Mouse (Mus musculus) brain, adult 2 months (tissue): ENCODE measurements at regions not wholly inside any gene's neighbourhood (a gene's known extent, or its start where the extent isn't known, plus 50 kb on each side); places are given as distances from the start of the nearest gene placed in this dataset.

ENCODE experiments used
- DNase-seq: peaks from one replicate; pipeline ENCODE4 v3.0.0; 2011; ENCODE audit warnings: low read depth, low spot score

DNA sequence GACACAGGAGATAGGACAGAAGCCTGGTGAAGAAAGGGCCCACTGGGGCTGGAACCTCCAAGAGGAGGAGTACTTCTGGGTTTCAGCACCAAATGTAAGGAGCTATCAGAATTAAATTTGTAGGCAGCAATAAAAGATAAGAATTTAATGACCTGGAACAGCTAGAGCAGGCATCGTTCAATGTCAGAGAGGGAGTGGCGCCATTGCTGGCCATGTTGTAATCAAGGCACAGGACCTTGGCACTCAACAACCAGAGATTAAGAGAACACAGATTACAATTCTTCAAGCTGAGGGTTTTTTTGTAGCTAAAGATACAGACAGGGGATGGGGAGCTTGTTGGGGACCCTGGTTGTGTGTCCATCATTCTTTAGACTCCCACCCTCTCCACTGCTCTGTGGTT lies 101.0 kb upstream of the Dio3 start:
- DNase-seq: no peak

GRCm38 (mm10) chr12:110183473-110183872 lies 95.4 kb upstream of the Dio3 start:
- no peak for DNase-seq

GRCm38 (mm10) chr12:110185399-110185798 lies 93.5 kb upstream of the Dio3 start:
- no peak for DNase-seq

DNA sequence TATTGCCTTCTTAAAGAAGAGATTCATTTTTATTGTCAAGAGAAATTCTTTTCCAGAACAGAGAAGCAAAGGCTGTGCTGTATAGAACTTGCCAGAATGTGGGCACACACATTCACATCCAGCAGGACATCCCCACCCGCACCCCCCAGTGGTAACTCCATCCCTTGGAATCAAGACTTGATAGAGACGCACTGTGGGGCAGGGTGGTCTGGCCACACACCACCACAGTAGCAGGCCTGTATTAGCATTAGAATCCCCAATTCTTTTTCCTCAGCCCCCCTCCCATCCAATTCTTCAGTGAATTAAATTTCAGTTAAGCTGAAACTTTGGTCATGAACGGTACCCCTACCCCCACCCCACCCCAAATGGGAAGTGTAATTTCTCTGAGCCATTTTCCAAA lies 92.5 kb upstream of the Dio3 start:
- no peak for DNase-seq

- DNase-seq: no peak
Observed at GRCm38 (mm10) chr12:110186911-110187245, 92.0 kb upstream of the Dio3 start.

- no peak for DNase-seq
Observed at GRCm38 (mm10) chr12:110187246-110188135, 91.4 kb upstream of the Dio3 start.

DNA sequence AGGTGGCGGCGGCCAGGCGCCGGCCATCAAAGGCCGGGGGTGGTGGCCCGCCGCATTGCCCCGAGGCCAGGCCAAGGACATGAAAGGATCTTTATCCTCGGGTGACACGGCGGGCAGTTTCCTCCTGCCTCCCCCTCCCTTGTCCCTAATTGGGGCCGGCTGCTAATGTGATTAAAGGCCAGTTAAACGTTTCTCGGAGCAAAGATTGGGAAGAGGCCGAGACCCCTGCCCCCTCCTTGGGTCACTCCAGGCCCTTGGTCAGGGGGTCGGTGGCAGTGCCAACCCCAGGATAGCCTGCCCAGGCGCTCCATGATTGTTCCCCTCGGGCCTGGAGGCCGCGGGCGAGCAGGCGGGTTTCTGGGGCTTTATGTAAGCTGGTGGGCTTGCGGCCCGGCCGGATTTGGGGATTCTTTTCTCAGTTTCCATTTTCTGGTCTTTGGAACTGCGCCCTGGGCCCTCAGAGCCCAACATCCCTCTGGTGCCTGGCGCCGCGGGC lies 90.7 kb upstream of the Dio3 start:
- DNase-seq: no peak

DNA sequence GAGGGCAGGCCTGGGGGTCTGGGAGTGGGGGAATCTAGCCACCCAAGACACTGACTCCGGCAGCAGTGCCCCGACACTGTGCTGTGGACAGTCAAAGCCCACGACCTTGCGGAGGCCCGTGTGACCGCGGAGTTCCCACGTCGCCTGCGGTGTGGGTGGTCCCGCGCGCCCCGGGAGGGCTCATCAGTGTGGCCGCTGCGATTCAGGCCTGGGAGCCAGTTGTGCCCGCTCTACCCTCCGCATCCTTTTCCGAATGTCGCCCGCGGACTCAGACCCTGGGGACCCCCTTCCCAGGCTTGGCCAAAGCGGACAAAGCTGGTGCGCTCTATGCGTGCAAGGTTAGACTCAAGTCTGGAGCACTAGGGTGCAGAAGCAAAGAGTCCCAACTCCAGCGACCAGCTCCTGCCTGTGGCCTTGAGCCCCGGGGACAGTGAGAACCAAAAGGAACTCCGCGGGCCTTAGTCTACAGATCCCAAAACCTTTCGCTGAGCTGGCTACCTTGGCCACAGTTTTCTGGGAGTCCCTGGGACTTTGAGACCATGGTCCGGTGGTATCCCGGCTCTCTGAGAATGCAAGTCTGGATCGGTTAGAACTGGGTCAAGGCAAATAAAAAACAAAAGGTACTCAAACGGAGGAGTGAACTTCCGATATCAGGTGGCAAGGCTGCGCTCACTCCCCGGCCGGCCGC lies 90.1 kb upstream of the Dio3 start:
- DNase-seq: no peak

GRCm38 (mm10) chr12:110189329-110189642 lies 89.6 kb upstream of the Dio3 start:
- DNase-seq: no peak

- no peak for DNase-seq
Observed at GRCm38 (mm10) chr12:110192186-110192585, 86.7 kb upstream of the Dio3 start.

DNA sequence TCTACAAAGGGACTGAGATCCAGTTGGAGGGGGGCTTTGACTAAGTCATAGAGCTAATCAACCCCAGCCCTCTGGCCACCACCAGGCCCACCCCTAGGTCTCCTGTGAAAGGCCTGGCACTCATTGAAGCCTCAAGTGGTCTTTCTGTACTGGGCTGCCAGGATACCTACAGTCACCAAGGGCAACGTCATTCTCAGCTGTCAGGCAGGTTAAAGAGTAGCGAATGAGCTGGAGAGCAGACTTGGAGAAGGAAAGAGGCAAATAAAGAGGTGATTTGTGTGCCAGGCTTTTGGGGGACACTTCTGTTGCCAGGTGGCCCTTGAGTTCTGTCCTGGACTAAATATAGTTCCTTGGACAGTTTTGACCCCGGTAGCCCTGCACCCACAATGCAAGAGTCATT lies 81.5 kb upstream of the Dio3 start:
- no peak for DNase-seq

- DNase-seq: no peak
Observed at GRCm38 (mm10) chr12:110200471-110200870, 78.4 kb upstream of the Dio3 start.

DNA sequence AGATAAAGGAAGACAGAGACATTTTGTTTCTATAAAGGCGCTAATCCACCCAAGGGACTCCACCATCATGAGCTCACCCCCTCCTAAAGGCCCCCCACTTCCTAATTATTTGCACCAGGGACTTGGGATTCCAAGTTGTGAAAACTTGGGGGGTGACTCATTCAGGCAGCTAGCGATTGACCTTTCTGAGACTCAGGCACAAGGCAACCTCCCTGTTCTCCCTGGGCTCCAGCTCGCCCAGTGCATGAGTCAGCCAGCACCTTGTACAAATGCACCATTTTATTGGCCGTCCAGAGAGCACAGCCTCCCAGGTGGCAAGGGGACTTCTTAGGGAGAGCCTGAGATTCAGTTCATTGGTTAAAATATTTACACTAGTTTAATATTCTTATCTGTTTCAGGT lies 78.0 kb upstream of the Dio3 start:
- no peak for DNase-seq

DNA sequence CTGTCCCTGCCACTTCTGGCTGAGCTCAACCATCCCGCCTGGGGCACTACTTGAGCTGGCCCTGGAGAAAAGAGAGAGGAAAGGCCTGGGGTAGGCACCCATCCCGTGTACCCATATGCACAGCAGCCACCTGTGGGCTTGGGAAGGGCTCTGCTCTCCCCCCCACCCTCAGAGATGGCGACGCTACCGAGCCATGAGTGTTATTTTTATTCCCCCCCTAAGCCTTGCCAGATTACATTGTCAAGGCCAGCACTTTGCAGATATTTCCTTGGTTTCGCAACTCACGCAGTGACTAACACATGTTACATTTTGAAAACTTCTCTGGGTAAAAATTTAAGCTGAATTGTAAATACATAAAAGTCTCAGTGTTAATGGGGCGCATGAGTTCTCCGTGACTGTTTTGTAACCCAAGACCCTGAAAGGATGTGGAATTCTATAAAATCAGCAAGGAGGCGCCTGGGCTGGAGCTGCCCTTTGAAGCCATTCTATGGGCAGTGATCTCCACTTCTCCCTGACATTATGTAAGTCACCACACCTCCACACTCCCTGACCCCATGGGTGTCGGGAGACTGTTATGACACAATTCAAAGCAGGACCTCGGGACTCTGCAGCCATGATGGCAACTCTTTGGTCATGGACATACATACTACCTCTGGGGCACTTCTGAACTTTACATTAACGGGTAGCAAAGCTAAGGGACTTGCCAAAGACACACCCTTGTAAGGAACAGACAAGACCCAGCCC lies 75.4 kb upstream of the Dio3 start:
- DNase-seq: peak; percentile 40

DNA sequence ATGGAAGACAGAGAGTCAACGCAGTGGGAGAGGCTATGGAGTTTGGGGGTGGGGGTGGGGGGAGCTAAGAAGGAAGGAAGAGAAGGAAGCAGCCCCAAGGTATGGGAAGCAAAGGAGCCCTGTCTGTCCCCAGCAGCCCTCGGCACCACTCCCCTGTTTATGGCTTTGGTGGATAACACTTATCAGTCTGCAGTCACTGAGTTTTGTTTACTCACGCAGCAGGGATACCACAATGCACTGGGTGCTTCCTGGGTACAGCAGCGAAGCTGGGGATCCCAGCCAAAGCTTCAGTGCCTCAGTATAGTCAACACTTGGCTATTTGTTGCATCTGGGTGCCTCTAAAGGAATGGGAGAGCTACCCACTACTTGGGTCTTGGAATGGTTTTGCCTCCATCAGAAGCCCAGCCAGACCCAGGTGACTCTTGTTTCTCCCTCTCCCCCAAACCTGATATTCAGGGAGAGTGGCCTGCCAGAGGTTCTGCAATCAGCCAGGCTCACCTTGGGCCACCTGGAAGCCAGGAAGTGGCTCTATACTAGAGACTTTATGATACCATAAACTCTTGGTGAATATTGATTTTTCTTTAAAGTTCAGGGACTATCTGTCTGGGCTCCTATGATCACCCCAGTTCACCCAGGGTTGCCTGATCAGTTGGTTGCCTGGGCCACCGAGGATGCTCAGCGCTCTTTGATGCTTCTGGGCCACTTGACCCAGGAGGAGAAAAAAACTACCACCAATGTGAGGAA lies 74.5 kb upstream of the Dio3 start:
- DNase-seq: no peak

DNA sequence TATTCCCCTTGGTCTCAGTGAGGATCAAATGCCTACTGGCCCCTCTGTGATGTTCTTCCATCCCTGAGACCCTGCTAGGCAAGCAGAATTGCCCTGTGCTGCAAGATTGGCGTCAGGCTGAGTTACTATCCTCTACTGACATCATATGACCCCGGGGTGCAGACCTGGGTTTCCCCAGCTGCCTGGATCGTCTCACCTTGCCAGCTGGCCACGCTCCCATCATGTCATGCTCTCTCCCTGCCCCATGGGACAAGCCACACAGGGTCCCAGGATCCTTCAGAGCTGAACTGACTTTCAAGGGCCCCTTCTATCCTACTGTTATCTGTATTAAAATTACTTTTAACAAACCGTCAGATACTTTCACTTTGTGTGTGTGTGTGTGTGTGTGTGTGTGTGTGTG lies 72.6 kb upstream of the Dio3 start:
- DNase-seq: no peak

GRCm38 (mm10) chr12:110206812-110207211 lies 72.1 kb upstream of the Dio3 start:
- DNase-seq: no peak

GRCm38 (mm10) chr12:110207246-110207852 lies 71.5 kb upstream of the Dio3 start:
- DNase-seq: no peak

GRCm38 (mm10) chr12:110212716-110213115 lies 66.2 kb upstream of the Dio3 start:
- no peak for DNase-seq

DNA sequence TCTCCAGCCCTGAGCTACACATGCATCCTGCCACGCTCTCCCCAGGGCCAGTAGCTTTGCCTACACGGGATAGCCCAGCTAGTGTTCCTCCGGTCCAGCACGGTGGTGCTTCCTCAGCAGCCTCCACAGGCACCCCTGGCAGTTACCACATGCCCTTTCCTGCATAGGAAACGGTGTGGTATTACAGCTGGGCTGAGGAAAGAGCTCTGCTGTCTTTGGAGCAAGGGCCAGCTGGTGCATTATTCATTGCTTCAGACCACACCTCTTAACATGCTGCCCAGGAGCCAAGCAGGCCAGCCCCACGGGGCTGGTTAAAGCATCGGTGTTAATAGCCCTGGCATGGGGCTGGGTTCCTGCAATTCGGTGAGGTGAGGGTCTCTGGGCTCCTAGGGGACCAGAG lies 64.0 kb upstream of the Dio3 start:
- no peak for DNase-seq

DNA sequence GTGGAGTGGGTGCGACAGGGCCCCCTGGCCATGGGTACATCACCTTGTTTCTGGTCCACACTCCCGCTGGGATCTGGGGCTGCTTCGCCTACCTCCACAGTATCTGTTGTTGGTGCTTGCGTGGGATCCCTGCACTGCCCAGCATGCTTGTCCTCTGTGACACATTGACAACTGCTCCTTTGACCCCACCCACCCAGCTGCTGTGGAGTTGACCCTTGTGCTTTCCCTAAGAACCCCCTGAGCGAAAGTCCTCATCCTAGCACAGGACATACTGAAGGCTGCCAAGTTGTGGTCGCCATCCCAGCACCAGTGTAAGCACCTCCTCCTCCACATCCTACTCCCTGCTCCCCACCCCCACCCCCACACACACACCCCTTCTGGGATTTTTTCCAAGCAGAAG lies 63.6 kb upstream of the Dio3 start:
- no peak for DNase-seq
